Mouse (Mus musculus): ENCODE results near the gene Ranbp17. TPM values are rescaled to one million over a fixed set of nuclear protein-coding genes. Genes with fewer than 3 reads are reported as not detected.

Gene Ranbp17
- polyA plus RNA-seq, 1 experiment from 2014 or later = 6.8 TPM

GRCm38 (mm10) chr11:33274816-33275215 lies 238.7 kb downstream of the Ranbp17 start:
- no peak overlapping the region for H3K4me2 ChIP-seq (ENCODE audit: low read length)
- WGBS = 51% methylated on average over 3 of the region's 3 CpGs
- DNase-seq (ENCODE audit: low spot score) (no peak), ATAC-seq (replicated peaks; ENCODE audit: low FRiP score, low TSS enrichment, low read depth) (no peak)
- no peaks in the 10 kb centered on the region for H3K27me3 ChIP-seq (replicated peaks; ENCODE audit: control insufficient read depth, insufficient read depth, low read length)
- no peak overlapping the region for H3K27ac ChIP-seq (ENCODE audit: low read depth)
- H3K36me3 ChIP-seq (ENCODE audit: control insufficient read depth, insufficient read depth, low read length) = no peaks in the 10 kb centered on the region
- H3K9me3 ChIP-seq (ENCODE audit: control insufficient read depth, low read length) = no peaks in the 10 kb centered on the region
- H3K4me3 ChIP-seq (ENCODE audit: low read depth, low read length) = no peak overlapping the region
- H3K4me1 ChIP-seq (replicated peaks; ENCODE audit: control insufficient read depth, insufficient read depth, low read length) = no peaks in the 10 kb centered on the region
- no peak overlapping the region for H3K9ac ChIP-seq (ENCODE audit: low read length)

- Histone ChIP-seq H3K9me3 (ENCODE audit: control insufficient read depth, low read length) (no peaks in the 10 kb centered on the region), H3K27ac (ENCODE audit: low read depth) (no peak overlapping the region), H3K36me3 (ENCODE audit: control insufficient read depth, insufficient read depth, low read length) (no peaks in the 10 kb centered on the region), H3K27me3 (replicated peaks; ENCODE audit: control insufficient read depth, insufficient read depth, low read length) (no peaks in the 10 kb centered on the region), H3K4me3 (ENCODE audit: low read depth, low read length) (no peak overlapping the region), H3K4me2 (ENCODE audit: low read length) (no peak overlapping the region), H3K4me1 (replicated peaks; ENCODE audit: control insufficient read depth, insufficient read depth, low read length) (no peaks in the 10 kb centered on the region), H3K9ac (ENCODE audit: low read length) (no peak overlapping the region)
- ATAC-seq (replicated peaks; ENCODE audit: low FRiP score, low TSS enrichment, low read depth) (no peak), DNase-seq (ENCODE audit: low spot score) (no peak)
- 88% methylated on average over 1 of the region's 1 CpGs for WGBS
Observed at GRCm38 (mm10) chr11:33274294-33274693, 239.3 kb downstream of the Ranbp17 start.

GRCm38 (mm10) chr11:33240295-33240694 lies 273.3 kb downstream of the Ranbp17 start:
- no peaks in the 10 kb centered on the region for H3K27me3 ChIP-seq (replicated peaks; ENCODE audit: control insufficient read depth, insufficient read depth, low read length)
- no peak overlapping the region for H3K27ac ChIP-seq (ENCODE audit: low read depth)
- no peak overlapping the region for H3K4me3 ChIP-seq (ENCODE audit: low read depth, low read length)
- no peaks in the 10 kb centered on the region for H3K36me3 ChIP-seq (ENCODE audit: control insufficient read depth, insufficient read depth, low read length)
- ATAC-seq (replicated peaks; ENCODE audit: low FRiP score, low TSS enrichment, low read depth) = no peak
- no peaks in the 10 kb centered on the region for H3K4me1 ChIP-seq (replicated peaks; ENCODE audit: control insufficient read depth, insufficient read depth, low read length)
- H3K9me3 ChIP-seq (ENCODE audit: control insufficient read depth, low read length) = no peaks in the 10 kb centered on the region
- H3K9ac ChIP-seq (ENCODE audit: low read length) = no peak overlapping the region
- no peak for DNase-seq (ENCODE audit: low spot score)
- 67% methylated on average over 3 of the region's 3 CpGs for WGBS
- H3K4me2 ChIP-seq (ENCODE audit: low read length) = no peak overlapping the region

GRCm38 (mm10) chr11:33234134-33234533 lies 279.4 kb downstream of the Ranbp17 start:
- ATAC-seq (replicated peaks; ENCODE audit: low FRiP score, low TSS enrichment, low read depth) = no peak
- Histone ChIP-seq H3K9me3 (ENCODE audit: control insufficient read depth, low read length) (no peaks in the 10 kb centered on the region), H3K27ac (ENCODE audit: low read depth) (no peak overlapping the region), H3K4me2 (ENCODE audit: low read length) (no peak overlapping the region), H3K9ac (ENCODE audit: low read length) (no peak overlapping the region), H3K4me3 (ENCODE audit: low read depth, low read length) (no peak overlapping the region), H3K4me1 (replicated peaks; ENCODE audit: control insufficient read depth, insufficient read depth, low read length) (no peaks in the 10 kb centered on the region), H3K36me3 (ENCODE audit: control insufficient read depth, insufficient read depth, low read length) (no peaks in the 10 kb centered on the region), H3K27me3 (replicated peaks; ENCODE audit: control insufficient read depth, insufficient read depth, low read length) (no peaks in the 10 kb centered on the region)
- 38% methylated on average over 3 of the region's 3 CpGs for WGBS
- no peak for DNase-seq (ENCODE audit: low spot score)

- no peaks in the 10 kb centered on the region for H3K36me3 ChIP-seq (ENCODE audit: control insufficient read depth, insufficient read depth, low read length)
- H3K9me3 ChIP-seq (ENCODE audit: control insufficient read depth, low read length) = no peaks in the 10 kb centered on the region
- 65% methylated on average over 5 of the region's 5 CpGs for WGBS
- no peak overlapping the region for H3K4me2 ChIP-seq (ENCODE audit: low read length)
- H3K4me1 ChIP-seq (replicated peaks; ENCODE audit: control insufficient read depth, insufficient read depth, low read length) = no peaks in the 10 kb centered on the region
- H3K4me3 ChIP-seq (ENCODE audit: low read depth, low read length) = no peak overlapping the region
- ATAC-seq (replicated peaks; ENCODE audit: low FRiP score, low TSS enrichment, low read depth) = no peak
- no peaks in the 10 kb centered on the region for H3K27me3 ChIP-seq (replicated peaks; ENCODE audit: control insufficient read depth, insufficient read depth, low read length)
- H3K27ac ChIP-seq (ENCODE audit: low read depth) = no peak overlapping the region
- no peak for DNase-seq (ENCODE audit: low spot score)
- H3K9ac ChIP-seq (ENCODE audit: low read length) = no peak overlapping the region
Observed at GRCm38 (mm10) chr11:33232056-33232455, 281.5 kb downstream of the Ranbp17 start.

GRCm38 (mm10) chr11:33228186-33228585 lies 285.4 kb downstream of the Ranbp17 start:
- WGBS = 90% methylated on average over 2 of the region's 2 CpGs

GRCm38 (mm10) chr11:33226516-33226915 lies 287.0 kb downstream of the Ranbp17 start:
- no peak overlapping the region for H3K27ac ChIP-seq (ENCODE audit: low read depth)
- H3K4me3 ChIP-seq (ENCODE audit: low read depth, low read length) = no peak overlapping the region
- H3K4me2 ChIP-seq (ENCODE audit: low read length) = no peak overlapping the region
- DNase-seq (ENCODE audit: low spot score) (no peak), ATAC-seq (replicated peaks; ENCODE audit: low FRiP score, low TSS enrichment, low read depth) (no peak)
- H3K27me3 ChIP-seq (replicated peaks; ENCODE audit: control insufficient read depth, insufficient read depth, low read length) = no peaks in the 10 kb centered on the region
- H3K9me3 ChIP-seq (ENCODE audit: control insufficient read depth, low read length) = no peaks in the 10 kb centered on the region
- H3K4me1 ChIP-seq (replicated peaks; ENCODE audit: control insufficient read depth, insufficient read depth, low read length) = peaks cover 8% of the 10 kb centered on the region
- no peak overlapping the region for H3K9ac ChIP-seq (ENCODE audit: low read length)
- H3K36me3 ChIP-seq (ENCODE audit: control insufficient read depth, insufficient read depth, low read length) = no peaks in the 10 kb centered on the region
- 76% methylated on average over 8 of the region's 8 CpGs for WGBS

More at GRCm38 (mm10) chr11:33228186-33228585, 285.4 kb downstream of the Ranbp17 start:
- H3K36me3 ChIP-seq (ENCODE audit: control insufficient read depth, insufficient read depth, low read length) = no peaks in the 10 kb centered on the region
- H3K27me3 ChIP-seq (replicated peaks; ENCODE audit: control insufficient read depth, insufficient read depth, low read length) = no peaks in the 10 kb centered on the region
- H3K4me1 ChIP-seq (replicated peaks; ENCODE audit: control insufficient read depth, insufficient read depth, low read length) = no peaks in the 10 kb centered on the region
- no peaks in the 10 kb centered on the region for H3K9me3 ChIP-seq (ENCODE audit: control insufficient read depth, low read length)
- no peak for ATAC-seq (replicated peaks; ENCODE audit: low FRiP score, low TSS enrichment, low read depth)
- H3K9ac ChIP-seq (ENCODE audit: low read length) = no peak overlapping the region
- H3K27ac ChIP-seq (ENCODE audit: low read depth) = no peak overlapping the region
- H3K4me2 ChIP-seq (ENCODE audit: low read length) = no peak overlapping the region
- no peak for DNase-seq (ENCODE audit: low spot score)
- H3K4me3 ChIP-seq (ENCODE audit: low read depth, low read length) = no peak overlapping the region

- H3K36me3 ChIP-seq (ENCODE audit: control insufficient read depth, insufficient read depth, low read length) = no peaks in the 10 kb centered on the region
- H3K4me2 ChIP-seq (ENCODE audit: low read length) = no peak overlapping the region
- no peaks in the 10 kb centered on the region for H3K9me3 ChIP-seq (ENCODE audit: control insufficient read depth, low read length)
- no peak overlapping the region for H3K27ac ChIP-seq (ENCODE audit: low read depth)
- ATAC-seq (replicated peaks; ENCODE audit: low FRiP score, low TSS enrichment, low read depth) (peak; percentile 40; the same call in 1 of the 2 replicates), DNase-seq (ENCODE audit: low spot score) (no peak)
- no peaks in the 10 kb centered on the region for H3K27me3 ChIP-seq (replicated peaks; ENCODE audit: control insufficient read depth, insufficient read depth, low read length)
- H3K4me3 ChIP-seq (ENCODE audit: low read depth, low read length) = no peak overlapping the region
- no peak overlapping the region for H3K9ac ChIP-seq (ENCODE audit: low read length)
- H3K4me1 ChIP-seq (replicated peaks; ENCODE audit: control insufficient read depth, insufficient read depth, low read length) = peaks cover 9% of the 10 kb centered on the region
- WGBS = 46% methylated on average over 11 of the region's 11 CpGs
Observed at GRCm38 (mm10) chr11:33221566-33222365, 291.8 kb downstream of the Ranbp17 start.

GRCm38 (mm10) chr11:33220763-33221162 lies 292.8 kb downstream of the Ranbp17 start:
- no peak for DNase-seq (ENCODE audit: low spot score)
- WGBS = 76% methylated on average over 7 of the region's 7 CpGs
- H3K4me1 ChIP-seq (replicated peaks; ENCODE audit: control insufficient read depth, insufficient read depth, low read length) = peaks cover 9% of the 10 kb centered on the region
- no peak for ATAC-seq (replicated peaks; ENCODE audit: low FRiP score, low TSS enrichment, low read depth)
- no peak overlapping the region for H3K4me3 ChIP-seq (ENCODE audit: low read depth, low read length)
- no peaks in the 10 kb centered on the region for H3K36me3 ChIP-seq (ENCODE audit: control insufficient read depth, insufficient read depth, low read length)
- H3K9ac ChIP-seq (ENCODE audit: low read length) = no peak overlapping the region
- no peak overlapping the region for H3K27ac ChIP-seq (ENCODE audit: low read depth)
- H3K9me3 ChIP-seq (ENCODE audit: control insufficient read depth, low read length) = no peaks in the 10 kb centered on the region
- no peak overlapping the region for H3K4me2 ChIP-seq (ENCODE audit: low read length)
- no peaks in the 10 kb centered on the region for H3K27me3 ChIP-seq (replicated peaks; ENCODE audit: control insufficient read depth, insufficient read depth, low read length)
